Mouse (Mus musculus) CH12.LX (cell line): Measurements from ENCODE around the gene Grap2.

Experiments
- E2F4 ChIP-seq: IDR thresholded peaks from 2 replicates; pipeline ENCODE4 v1.6.1; 2011; ENCODE audit warnings: low read depth, low read length, improper control_type of control experiment; ENCODE audit not compliant: insufficient replicate concordance
- EP300 ChIP-seq: IDR thresholded peaks from 2 replicates; pipeline ENCODE4 v1.6.1; 2011; ENCODE audit warnings: low read length, improper control_type of control experiment
- MAFK ChIP-seq: IDR thresholded peaks from 2 replicates; pipeline ENCODE4 v1.6.1; 2011; ENCODE audit warnings: low read length, improper control_type of control experiment; ENCODE audit not compliant: insufficient replicate concordance
- NELFE ChIP-seq: IDR thresholded peaks from 2 replicates; pipeline ENCODE4 v1.6.1; 2011; ENCODE audit warnings: low read depth, low read length, improper control_type of control experiment
- POLR2AphosphoS2 ChIP-seq: IDR thresholded peaks from 2 replicates; pipeline ENCODE4 v1.6.1; 2011; ENCODE audit warnings: low read depth, low read length, improper control_type of control experiment
- USF1 ChIP-seq: IDR thresholded peaks from 2 replicates; pipeline ENCODE4 v1.6.1; 2014; ENCODE audit warnings: low read depth, mild to moderate bottlenecking, inconsistent platforms, low read length, improper control_type of control experiment

DNA sequence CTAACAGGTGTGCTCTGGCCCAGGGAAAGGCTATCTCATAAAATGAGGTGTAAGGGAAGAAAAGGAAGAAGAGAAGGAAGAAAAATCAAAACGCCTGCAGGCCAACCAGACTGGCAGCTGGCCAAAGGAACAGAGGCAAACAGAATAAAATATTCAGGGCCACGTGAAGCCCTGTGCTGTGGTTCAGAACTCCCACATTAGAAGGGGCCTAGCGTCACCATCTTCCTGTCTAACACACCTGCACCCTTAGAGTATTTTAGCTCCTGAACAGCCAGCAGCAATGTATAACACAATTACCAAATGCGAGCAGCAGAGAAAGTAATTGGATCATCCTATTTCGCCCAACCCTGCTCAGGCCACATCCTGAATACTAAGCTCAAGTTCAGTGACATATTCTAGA is 39.1 kb downstream of the Grap2 start:
- TF ChIP-seq MAFK (no peak), USF1 (no peak), NELFE (no peak), POLR2AphosphoS2 (no peak), E2F4 (no peak), EP300 (no peak)
